Mouse (Mus musculus): ENCODE results near the gene Tmtc4. TPM values are rescaled to one million over a fixed set of nuclear protein-coding genes. Genes with fewer than 3 reads are reported as not detected.
A peak's percentile ranks its signal among the peaks of the same experiment; 100 is the strongest.

Tmtc4 gene
- polyA plus RNA-seq, 1 experiment, result not detected

DNA sequence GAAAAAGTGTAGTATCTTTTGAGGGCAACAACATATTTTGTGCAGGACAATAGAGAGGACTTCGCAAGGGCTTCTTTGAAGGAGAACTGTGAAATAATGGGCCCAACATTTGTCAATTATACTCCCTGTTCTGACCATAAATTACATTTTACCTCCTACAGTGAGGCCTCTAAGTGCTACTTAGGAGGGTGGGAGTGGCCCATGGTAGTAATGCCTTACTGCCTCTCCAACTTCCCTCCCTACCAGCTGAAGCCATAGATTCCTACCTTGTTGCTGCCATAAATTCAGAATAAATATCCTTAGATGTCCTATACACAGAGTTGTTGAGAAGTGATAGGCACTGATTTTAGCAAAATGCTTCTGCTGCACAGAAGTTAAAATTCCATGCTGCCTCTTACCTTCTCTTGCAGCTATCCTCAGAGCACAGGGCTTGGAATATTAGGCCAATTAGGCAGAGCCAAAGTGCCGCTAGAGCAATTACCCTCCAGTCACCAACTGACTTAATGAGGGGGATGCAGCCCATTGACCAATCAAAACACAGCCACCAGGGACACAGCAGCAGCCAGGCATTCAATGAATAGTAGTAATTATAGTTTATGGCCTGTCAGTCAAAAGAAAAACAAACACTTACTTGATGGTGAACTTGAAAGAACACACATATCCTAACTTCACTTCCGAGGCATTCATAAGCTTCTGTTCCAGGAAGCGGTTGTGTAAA is 40.9 kb downstream of the Tmtc4 start:
- TF ChIP-seq GATA1 (IDR thresholded peaks at IDR 0.05; ENCODE audit: borderline replicate concordance, low read length) (no peak), FLI1 (IDR thresholded peaks at IDR 0.05; ENCODE audit: low read length) (no peak)
- peaks cover 3% of the 10 kb centered on the region for H3K36me3 ChIP-seq (replicated peaks; ENCODE audit: low read length)
- no peak overlapping the region for H3K4me3 ChIP-seq (replicated peaks)
- H3K27me3 ChIP-seq (replicated peaks), result no peaks in the 10 kb centered on the region
- H3K4me1 ChIP-seq, result no peaks in the 10 kb centered on the region
- no peaks in the 10 kb centered on the region for H3K9me3 ChIP-seq

DNA sequence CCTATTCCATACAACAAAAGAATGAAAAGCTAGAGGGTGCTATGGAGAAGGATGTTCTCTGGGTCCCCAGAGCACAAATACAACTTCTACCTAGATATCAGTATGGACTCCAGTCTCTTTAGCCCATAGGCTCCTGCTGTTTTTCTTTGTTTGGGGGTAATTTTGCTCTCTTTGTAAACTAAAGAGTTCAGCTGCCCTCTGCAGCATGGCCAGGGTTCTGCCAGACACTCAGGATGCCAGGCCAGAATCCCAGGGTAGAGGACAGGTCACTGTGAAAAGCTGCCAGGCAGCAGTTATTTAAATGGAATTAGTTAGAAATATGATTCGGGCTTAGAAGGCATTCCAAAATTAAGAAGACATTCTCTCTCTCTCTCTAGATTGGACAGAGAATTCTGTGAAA is 47.4 kb downstream of the Tmtc4 start:
- Histone ChIP-seq H3K4me3 (replicated peaks) (no peak overlapping the region), H3K36me3 (replicated peaks; ENCODE audit: low read length) (peaks cover 1% of the 10 kb centered on the region), H3K4me1 (no peaks in the 10 kb centered on the region), H3K9me3 (no peaks in the 10 kb centered on the region), H3K27me3 (replicated peaks) (no peaks in the 10 kb centered on the region)
- TF ChIP-seq FLI1 (IDR thresholded peaks at IDR 0.05; ENCODE audit: low read length) (no peak), GATA1 (IDR thresholded peaks at IDR 0.05; ENCODE audit: borderline replicate concordance, low read length) (no peak)

DNA sequence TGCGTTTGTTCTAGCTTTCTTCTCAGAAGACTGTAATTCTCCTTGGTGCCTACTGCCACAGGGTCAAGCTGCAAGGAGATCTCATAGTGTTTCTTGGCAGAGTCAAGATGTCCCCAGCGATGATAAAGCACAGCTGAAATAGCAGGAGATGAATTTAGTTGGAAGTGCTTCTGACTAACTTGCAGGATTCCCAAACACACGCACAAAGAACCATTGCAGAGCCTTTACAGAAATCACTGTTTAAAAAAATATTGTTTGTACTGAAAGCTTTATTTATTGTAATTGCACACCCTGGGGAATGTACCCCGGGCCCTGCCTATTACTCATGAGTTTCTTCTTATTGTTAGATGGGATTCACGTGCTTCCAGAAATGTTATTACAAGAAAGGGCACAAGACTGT is 63.8 kb downstream of the Tmtc4 start:
- no peak overlapping the region for H3K4me3 ChIP-seq (replicated peaks)
- TF ChIP-seq FLI1 (IDR thresholded peaks at IDR 0.05; ENCODE audit: low read length) (no peak), GATA1 (IDR thresholded peaks at IDR 0.05; ENCODE audit: borderline replicate concordance, low read length) (no peak)
- H3K27me3 ChIP-seq (replicated peaks), result no peaks in the 10 kb centered on the region
- no peaks in the 10 kb centered on the region for H3K9me3 ChIP-seq
- H3K4me1 ChIP-seq, result no peaks in the 10 kb centered on the region
- no peaks in the 10 kb centered on the region for H3K36me3 ChIP-seq (replicated peaks; ENCODE audit: low read length)

DNA sequence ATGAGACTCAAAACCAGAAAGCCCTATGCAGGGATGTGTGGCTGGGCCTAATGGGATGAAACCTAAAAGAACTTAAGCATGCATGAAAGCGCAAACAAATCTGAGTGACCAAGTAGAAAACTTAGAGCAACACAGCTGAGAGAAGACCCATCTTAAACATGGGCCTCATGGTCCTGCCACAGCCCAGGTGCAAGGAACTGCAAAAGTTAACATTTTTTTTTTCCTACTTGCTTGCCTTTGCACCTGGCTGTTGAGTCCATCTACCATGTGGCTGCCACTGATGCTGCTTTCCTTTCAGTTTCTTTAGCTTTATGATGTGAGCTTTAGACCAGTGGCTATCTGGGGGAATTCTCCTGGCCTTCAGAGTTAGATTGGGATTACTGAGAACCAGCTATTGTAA is 66.2 kb downstream of the Tmtc4 start:
- no peak for TF ChIP-seq FLI1 (IDR thresholded peaks at IDR 0.05; ENCODE audit: low read length)
- TF ChIP-seq GATA1 (IDR thresholded peaks at IDR 0.05; ENCODE audit: borderline replicate concordance, low read length), result no peak
- H3K27me3 ChIP-seq (replicated peaks), result peaks cover 10% of the 10 kb centered on the region

DNA sequence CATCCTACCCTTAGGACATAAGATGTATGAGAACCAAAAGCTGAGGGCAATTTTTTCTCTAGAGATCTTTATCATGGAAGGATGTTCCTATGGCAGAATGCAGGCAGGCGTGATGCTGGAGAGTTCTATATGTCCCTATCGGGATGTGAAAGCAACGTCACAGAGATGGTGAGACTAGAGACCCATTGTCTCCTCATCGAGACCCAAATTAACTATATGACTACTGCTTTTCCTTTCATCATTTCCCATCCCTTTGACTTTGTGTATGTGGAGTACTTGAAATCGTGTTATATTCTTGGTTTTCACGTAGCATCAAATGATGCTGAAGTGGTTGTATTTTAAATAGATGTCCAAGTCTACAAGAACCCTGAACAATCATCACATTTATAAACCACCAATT is 70.2 kb downstream of the Tmtc4 start, which contains the start of gene Ggact:
Gene Ggact, minus strand, starts transcription at position 101 of the 400 bp plus-strand sequence.
- H3K27me3 ChIP-seq (replicated peaks), result peaks cover 10% of the 10 kb centered on the region
- H3K4me3 ChIP-seq (replicated peaks), result peak within 1 kb of the TSS; percentile 94
- peaks cover 14% of the 10 kb centered on the region for H3K4me1 ChIP-seq
- H3K36me3 ChIP-seq (replicated peaks; ENCODE audit: low read length), result no peaks in the 10 kb centered on the region
- TF ChIP-seq FLI1 (IDR thresholded peaks at IDR 0.05; ENCODE audit: low read length), result no peak
- TF ChIP-seq GATA1 (IDR thresholded peaks at IDR 0.05; ENCODE audit: borderline replicate concordance, low read length), result no peak
- no peaks in the 10 kb centered on the region for H3K9me3 ChIP-seq

More for the DNA sequence above, 66.2 kb downstream of the Tmtc4 start:
- no peak overlapping the region for H3K4me3 ChIP-seq (replicated peaks)
- H3K4me1 ChIP-seq, result peaks cover 7% of the 10 kb centered on the region
- no peaks in the 10 kb centered on the region for H3K9me3 ChIP-seq
- no peaks in the 10 kb centered on the region for H3K36me3 ChIP-seq (replicated peaks; ENCODE audit: low read length)

DNA sequence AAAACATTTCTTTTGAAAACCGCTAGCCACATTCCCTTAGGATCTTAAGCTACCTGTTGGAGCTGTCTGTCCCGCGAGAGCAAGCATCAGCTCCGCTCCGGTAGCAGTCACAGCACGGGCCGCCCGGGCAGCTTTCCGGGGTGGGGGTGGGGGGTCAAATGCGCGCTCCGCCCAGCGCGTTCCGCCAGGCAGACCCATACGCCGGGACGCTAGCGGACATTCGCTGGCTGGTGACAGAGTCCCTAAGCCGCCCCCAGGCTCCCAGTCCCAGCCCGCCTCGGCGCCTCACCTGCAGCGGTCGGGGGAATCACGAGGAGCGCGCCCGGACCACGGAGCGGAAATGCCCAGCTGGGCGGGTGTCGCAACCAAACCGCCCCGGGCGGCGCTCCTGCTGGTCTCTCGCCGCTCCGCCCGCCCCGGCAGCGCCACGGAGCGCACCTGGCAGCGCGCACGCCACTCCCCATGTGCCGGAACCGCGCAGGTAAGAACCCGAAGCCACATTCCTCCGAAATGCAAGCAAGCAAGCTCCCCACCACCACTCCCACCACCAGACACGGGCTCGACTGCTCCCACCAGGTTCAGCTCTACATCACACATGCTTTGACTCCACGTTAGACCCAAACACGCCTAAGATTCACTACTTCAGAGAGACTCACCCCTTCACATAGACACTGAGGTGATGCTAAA is 70.9 kb downstream of the Tmtc4 start:
- TF ChIP-seq GATA1 (IDR thresholded peaks at IDR 0.05; ENCODE audit: borderline replicate concordance, low read length), result no peak
- no peak for TF ChIP-seq FLI1 (IDR thresholded peaks at IDR 0.05; ENCODE audit: low read length)
- Histone ChIP-seq H3K9me3 (peaks cover 5% of the 10 kb centered on the region; the same call in 1 of the 2 replicates), H3K4me1 (peaks cover 14% of the 10 kb centered on the region), H3K27me3 (replicated peaks) (peaks cover 10% of the 10 kb centered on the region), H3K4me3 (replicated peaks) (peak overlapping the region; percentile 94), H3K36me3 (replicated peaks; ENCODE audit: low read length) (no peaks in the 10 kb centered on the region)

DNA sequence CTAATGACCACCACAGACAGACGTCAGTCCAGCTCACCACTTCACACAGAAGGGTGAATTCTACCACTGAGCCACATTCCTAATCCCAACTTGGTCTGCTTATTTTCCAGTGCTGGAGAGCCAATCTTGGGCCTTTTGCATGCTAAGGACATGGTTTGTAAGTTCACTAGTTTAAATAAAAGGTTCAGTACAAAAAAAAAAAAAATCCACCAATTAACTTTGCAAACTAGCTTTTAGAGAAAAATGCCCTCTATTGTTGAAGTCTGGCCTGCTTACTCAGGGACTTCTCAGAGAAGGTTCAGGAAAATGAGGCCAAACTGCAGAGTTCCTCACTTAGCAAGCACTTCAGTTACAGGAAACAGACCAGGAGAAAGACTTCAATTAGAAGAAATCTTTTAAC is 71.7 kb downstream of the Tmtc4 start:
- peaks cover 10% of the 10 kb centered on the region for H3K27me3 ChIP-seq (replicated peaks)
- peaks cover 14% of the 10 kb centered on the region for H3K4me1 ChIP-seq
- H3K36me3 ChIP-seq (replicated peaks; ENCODE audit: low read length), result no peaks in the 10 kb centered on the region
- peaks cover 6% of the 10 kb centered on the region; the same call in 1 of the 2 replicates for H3K9me3 ChIP-seq
- H3K4me3 ChIP-seq (replicated peaks), result peak overlapping the region; percentile 94
- TF ChIP-seq GATA1 (IDR thresholded peaks at IDR 0.05; ENCODE audit: borderline replicate concordance, low read length), result no peak
- TF ChIP-seq FLI1 (IDR thresholded peaks at IDR 0.05; ENCODE audit: low read length), result no peak

DNA sequence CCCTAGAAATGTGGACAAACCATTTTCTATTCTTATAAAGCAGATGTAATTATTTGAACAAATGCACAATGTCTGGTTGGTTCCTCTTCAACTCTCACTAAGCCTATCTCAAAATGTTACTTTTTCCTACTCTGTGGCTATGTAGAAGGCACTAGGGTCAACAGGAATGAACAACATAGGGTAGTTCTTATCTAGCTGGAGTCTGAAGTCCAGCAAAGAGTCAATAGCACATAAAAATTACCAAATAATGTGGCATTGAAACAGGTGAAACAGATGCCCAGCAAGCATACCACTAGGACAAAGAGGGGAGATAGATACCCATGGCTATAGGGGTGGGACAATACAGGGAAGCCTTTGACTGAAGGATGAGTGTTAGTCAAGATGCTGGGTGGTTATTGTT is 72.6 kb downstream of the Tmtc4 start:
- TF ChIP-seq GATA1 (IDR thresholded peaks at IDR 0.05; ENCODE audit: borderline replicate concordance, low read length), result no peak
- TF ChIP-seq FLI1 (IDR thresholded peaks at IDR 0.05; ENCODE audit: low read length), result no peak

DNA sequence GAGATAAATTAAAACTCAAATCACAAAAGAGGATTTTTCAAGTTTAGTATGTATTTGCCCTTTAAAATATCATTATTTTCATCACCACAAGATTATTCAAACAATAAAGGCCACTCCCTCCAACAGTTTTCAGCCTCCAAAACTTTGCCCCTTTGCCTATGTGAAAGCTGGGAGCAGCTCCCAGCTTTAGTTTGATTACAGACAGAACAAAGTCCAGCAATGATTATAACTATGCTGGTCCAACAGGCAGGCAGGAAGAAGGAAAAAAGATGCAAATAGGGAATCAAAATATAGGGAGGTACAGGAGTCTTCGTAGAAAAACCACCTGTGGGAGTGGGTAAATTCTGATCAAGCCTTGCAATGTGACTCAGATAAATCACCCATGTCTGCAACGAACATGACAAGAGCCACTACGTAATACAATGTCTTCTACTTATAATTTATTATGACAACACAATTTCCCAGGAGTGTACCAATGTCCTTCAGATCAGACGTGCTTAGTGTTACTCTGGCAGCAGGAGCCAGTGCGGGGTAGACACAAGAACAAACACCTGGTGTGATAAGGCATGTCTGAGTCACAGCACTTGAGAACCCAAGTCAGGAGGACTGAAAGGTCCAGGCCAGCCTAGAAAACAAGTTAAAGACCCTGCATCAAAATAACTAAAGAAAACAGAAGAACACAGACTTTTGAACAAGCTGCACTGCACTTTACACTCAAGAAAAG is 74.3 kb downstream of the Tmtc4 start:
- H3K27me3 ChIP-seq (replicated peaks), result peaks cover 10% of the 10 kb centered on the region
- H3K9me3 ChIP-seq, result peaks cover 6% of the 10 kb centered on the region; the same call in 1 of the 2 replicates
- peaks cover 4% of the 10 kb centered on the region for H3K36me3 ChIP-seq (replicated peaks; ENCODE audit: low read length)
- TF ChIP-seq GATA1 (IDR thresholded peaks at IDR 0.05; ENCODE audit: borderline replicate concordance, low read length) (no peak), FLI1 (IDR thresholded peaks at IDR 0.05; ENCODE audit: low read length) (no peak)
- H3K4me3 ChIP-seq (replicated peaks), result no peak overlapping the region
- H3K4me1 ChIP-seq, result peaks cover 14% of the 10 kb centered on the region

More for the DNA sequence above, 72.6 kb downstream of the Tmtc4 start:
- Histone ChIP-seq H3K36me3 (replicated peaks; ENCODE audit: low read length) (no peaks in the 10 kb centered on the region), H3K4me1 (peaks cover 14% of the 10 kb centered on the region), H3K9me3 (peaks cover 6% of the 10 kb centered on the region; the same call in 1 of the 2 replicates), H3K4me3 (replicated peaks) (no peak overlapping the region), H3K27me3 (replicated peaks) (peaks cover 10% of the 10 kb centered on the region)
